Mouse (Mus musculus) cerebellum, postnatal 14 days (tissue): ENCODE measurements around the gene Mvp.

Experiments used
- DNase-seq, 2 experiments: peaks; one replicate each; pipeline ENCODE4 v3.0.0; 2021; ENCODE audit warnings: mixed read lengths in 2 of 2

Mvp gene

DNA sequence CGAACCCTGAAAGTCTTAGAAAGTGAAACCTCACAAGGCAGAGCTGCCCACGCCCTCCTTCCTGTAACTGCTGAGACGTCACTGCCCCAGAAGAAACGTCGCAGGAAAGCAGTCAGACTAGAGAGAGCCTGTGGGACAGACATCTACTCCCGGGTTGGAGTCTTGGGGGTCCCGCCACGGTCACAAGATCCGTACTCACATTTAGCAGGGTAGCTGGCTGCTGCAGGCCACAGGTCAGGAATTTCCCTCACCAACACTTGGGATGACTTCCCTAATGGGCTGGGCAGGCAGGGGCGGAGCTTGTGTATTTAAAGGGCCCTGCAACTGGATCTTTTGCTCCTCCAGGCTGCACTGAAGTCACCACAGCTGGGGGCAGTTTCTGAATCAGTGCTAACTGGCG, at the start of gene Mvp:
Gene Mvp (minus strand): TSS at position 302 of the 400 bp plus-strand sequence.
- peak; percentile 43 to 50 for DNase-seq

- DNase-seq, result no peak
Measured at GRCm38 (mm10) chr7:127055026-127055585, 40.7 kb upstream of the Mvp start.

DNA sequence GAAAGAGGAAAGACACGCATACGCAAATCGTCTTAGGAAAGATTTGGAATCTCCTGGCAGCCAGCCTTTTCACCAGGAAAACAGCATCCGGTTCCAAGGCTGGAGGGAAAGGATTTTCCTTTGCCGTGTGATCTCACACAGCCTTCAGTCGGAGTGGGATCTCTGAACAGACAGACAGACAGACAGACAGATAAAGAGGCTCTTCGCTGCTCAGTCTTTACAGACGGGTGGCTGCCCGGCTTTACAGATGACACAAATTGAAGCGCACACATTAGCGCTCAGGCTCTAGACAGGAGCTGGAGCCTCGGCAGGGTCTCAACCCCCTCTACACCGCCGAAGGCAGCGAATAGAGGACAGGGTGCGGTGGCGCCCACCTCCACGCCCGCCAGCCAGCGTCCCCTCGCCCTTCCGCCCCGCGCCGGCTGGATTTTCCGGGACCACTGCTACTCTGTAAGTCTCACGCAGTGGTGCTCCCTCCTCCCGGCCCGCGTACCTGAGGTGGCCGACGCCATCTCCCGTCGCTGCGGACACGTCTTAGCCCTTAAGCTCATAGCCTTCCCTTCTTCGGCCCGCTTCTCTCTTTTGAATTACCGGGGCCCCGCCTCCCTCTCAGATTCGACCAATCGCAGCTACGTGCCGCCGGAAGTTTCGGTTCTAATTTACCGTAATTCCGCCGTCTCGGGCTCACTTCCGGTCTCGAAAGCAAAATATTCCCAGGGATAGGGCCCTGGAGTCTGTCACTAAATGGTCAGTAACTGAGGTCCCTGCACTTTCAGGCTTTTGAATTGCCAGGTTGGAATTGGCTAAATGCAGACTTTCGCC, 27.6 kb upstream of the Mvp start, which contains the start of gene Kif22:
Gene Kif22 (minus strand): TSS at position 621 of the 822 bp plus-strand sequence.
- peak; percentile 94 to 95 for DNase-seq

- no peak for DNase-seq
Measured at GRCm38 (mm10) chr7:127031244-127031643, 16.8 kb upstream of the Mvp start.

- no peak for DNase-seq
Measured at GRCm38 (mm10) chr7:127030172-127030571, 15.8 kb upstream of the Mvp start.

- DNase-seq, result no peak
Measured at GRCm38 (mm10) chr7:127027885-127028284, 13.5 kb upstream of the Mvp start.

GRCm38 (mm10) chr7:127026984-127027726, 12.7 kb upstream of the Mvp start, which contains the start of gene Maz:
TSS of gene Maz (minus strand) at chr7:127027037.
- peak; percentile 99 for DNase-seq

GRCm38 (mm10) chr7:127026616-127026983, 12.2 kb upstream of the Mvp start:
- peak in 1 of 2 experiments; percentile 87 for DNase-seq

DNA sequence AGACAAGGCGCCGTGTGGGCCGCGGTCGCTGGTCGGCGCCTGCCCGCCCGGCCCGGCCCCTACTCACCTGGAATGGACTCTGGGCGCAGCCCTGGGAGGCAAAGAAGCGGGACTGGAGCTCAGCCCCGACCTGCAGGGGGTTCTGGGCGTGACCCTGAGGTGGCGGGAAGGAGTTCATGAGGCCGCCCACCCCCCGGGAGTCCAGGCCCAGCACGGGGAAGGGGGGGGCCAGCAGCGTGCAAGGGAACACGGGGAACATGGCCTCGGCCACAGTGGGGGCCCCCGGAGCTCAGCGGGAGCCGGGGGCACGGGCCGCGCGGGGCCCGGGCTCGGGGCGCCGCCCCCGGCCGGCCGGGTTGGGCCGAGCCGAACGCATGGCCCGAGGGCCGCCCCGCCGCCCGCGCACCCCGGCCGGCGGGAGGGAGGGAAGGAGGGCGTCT, 11.8 kb upstream of the Mvp start:
- peak; percentile 82 to 83 for DNase-seq

DNA sequence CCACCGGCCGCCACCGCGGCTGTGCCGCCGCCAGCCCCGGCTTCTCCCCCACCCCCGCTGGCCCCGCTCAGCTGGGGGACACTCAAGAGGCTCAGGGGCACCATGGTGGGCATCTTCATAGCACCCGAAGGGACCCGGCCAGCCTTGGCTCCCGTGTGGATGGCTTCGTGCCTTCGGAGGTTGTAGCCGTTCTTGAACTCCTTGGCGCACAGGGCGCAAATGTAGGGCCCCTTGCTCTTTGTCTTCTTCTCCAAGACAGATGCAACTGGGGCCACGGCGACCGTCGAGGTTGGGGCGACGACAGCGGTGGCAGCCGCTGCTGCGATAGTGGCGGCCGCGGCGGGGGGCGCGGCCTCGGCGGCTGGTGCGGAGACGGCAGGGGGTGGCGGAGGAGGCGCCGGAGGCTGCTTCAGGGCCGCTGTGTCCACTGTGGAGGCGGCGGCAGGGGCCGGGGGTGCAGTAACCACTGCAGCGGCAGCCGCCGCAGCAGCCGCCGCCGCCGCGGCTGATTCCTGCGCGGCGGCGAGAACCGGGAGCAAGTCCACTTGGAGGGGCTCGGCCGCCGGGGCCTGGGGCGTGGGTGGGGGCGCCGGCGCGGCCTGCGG, 11.2 kb upstream of the Mvp start:
- peak; percentile 72 to 73 for DNase-seq

DNA sequence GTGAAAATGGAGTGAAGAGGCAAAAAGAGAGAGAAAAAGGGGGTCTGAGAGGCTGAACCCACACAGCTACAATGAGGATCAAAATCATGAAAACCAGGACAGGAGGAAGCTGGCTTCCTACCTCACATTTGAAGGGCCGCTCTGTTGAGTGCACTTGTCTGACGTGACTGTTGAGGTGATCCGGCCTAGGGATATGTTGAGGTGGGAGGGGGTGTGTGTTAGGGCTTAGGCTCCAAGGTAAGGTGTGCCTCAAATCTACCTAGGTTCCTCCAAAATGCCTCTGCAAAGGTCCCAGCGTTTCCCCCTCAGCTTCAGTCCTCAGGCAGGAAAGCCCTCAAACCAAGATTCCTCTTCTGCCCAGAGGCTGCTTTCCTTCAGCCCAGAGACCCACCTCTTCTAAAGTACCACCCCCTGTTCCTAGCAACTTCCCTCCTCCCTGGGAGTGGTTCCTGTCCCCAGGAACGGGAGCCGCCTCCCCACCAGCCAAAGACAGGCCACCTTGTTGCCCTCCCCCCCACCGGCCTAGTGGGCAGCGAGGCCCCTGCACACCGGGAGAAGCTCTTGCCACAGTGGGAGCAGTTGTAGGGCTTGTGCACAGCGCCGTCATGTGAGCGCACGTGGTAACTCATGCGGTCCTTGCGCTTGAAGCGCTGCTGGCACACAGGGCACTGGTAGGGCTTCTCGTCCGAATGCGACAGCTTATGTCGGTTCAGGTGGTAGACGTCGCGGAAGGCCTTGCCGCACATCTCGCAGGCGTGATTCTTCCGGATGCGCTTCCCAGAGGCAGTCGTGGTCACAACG, 10.5 kb upstream of the Mvp start:
- DNase-seq, result peak; percentile 88

- DNase-seq, result peak in 1 of 2 experiments; percentile 25
Measured at GRCm38 (mm10) chr7:127023896-127024690, 9.7 kb upstream of the Mvp start.

DNA sequence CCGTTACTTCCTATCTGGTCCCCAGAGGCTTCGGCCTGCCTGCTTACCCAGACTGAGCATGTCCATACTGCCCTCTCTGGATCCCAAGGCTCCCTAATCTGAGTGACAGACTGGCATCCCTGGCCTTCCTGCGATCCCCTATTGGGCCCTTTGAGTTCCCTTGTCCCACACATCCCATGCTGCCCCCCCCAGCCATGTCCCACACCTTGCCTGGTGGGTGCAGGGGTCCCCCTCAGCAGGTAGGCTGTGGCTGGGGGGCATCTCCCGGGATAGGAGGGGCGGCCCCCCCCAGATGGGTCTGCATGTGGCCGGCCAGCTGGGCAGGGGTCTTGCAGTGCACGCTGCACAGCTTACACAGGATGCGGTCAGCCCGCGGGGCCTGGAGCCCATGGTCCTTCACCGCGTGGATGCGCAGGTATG, 8.9 kb upstream of the Mvp start:
- DNase-seq, result peak; percentile 42 to 50

- peak in 1 of 2 experiments; percentile 7 for DNase-seq
Measured at GRCm38 (mm10) chr7:127022528-127023271, 8.3 kb upstream of the Mvp start.

GRCm38 (mm10) chr7:127021563-127022527, 7.4 kb upstream of the Mvp start:
- peak in 1 of 2 experiments; percentile 7 for DNase-seq

DNA sequence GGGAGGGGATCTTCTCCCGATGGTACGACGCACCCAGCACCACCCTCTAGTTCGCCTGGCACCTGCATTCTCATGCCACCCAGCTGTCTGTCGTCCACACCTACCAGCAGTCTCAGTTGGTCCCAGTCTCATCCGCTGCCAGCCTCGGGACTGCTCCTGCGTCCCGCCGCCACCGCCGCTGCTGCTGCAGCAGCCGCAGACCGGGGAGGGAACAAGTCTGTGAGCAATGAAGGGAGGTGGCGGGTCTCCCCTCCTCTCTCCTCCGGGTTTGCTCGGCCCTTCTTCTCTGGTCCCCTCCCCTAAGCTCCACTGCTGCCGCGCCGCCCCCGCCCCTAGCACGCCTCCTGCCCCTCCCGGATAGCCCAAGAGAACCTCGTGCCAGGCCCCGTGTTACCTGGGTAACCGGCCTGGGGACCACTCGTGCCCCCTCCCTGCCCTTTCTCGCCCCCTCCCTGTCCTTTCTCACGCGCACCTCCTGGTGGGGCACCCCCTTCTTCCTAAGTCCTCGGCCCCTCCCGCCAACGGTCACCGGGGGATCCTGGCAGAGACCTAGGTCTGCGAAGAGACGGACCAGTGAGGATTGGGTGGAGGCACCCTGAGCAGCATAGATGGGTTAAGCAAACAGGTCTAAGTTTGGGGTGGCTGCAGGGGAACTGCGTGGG, 6.6 kb upstream of the Mvp start, which contains the start of the genes Gm42742 and Prrt2:
Gene Gm42742 (minus strand): TSS at position 197 of the 662 bp plus-strand sequence.
Gene Prrt2 (minus strand): TSS at position 311 of the 662 bp plus-strand sequence.
- DNase-seq, result peak; percentile 81 to 83

DNA sequence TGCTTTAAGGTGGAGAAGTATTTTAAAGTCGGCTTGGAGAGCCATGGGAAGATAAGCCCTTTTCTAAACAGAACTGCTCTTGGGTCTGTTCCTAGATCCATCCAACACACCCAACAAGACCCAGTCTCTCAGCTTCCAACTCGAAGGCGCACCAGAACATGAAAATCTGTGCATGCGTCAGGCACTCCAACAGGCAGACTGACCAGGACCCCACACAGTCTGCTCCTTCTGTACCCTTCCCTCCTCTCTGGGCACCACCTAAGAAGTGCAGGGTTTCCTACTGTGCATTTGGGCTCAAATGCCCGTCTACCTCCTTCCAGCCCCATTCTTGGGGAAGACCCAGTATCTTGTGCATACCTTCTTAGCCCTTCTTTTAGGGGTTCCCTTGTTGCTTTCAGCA, 6.1 kb upstream of the Mvp start:
- peak in 1 of 2 experiments; percentile 44 for DNase-seq

DNA sequence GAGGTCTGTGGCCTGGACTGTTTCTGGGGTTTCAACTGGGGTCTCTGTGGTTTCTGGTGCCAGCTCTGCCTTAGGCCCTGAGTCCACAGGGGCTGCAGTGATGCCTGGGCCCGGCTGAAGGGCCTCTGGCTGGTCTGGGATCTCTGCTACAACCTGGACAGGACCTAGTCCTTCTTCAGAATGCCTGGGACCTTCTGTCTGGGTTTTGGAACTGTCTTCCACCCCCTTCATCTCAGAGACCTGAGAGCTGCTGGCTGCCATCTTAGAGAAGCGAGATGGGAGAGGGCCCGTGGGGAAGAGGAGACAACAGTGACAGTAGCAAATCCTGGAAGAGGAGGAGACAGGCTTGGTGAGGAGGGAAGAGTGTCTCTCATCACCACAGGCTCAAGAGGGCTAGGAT, 5.6 kb upstream of the Mvp start:
- peak; percentile 48 to 49 for DNase-seq
